Mouse (Mus musculus): ENCODE data around the gene Adam19.

Gene Adam19

DNA sequence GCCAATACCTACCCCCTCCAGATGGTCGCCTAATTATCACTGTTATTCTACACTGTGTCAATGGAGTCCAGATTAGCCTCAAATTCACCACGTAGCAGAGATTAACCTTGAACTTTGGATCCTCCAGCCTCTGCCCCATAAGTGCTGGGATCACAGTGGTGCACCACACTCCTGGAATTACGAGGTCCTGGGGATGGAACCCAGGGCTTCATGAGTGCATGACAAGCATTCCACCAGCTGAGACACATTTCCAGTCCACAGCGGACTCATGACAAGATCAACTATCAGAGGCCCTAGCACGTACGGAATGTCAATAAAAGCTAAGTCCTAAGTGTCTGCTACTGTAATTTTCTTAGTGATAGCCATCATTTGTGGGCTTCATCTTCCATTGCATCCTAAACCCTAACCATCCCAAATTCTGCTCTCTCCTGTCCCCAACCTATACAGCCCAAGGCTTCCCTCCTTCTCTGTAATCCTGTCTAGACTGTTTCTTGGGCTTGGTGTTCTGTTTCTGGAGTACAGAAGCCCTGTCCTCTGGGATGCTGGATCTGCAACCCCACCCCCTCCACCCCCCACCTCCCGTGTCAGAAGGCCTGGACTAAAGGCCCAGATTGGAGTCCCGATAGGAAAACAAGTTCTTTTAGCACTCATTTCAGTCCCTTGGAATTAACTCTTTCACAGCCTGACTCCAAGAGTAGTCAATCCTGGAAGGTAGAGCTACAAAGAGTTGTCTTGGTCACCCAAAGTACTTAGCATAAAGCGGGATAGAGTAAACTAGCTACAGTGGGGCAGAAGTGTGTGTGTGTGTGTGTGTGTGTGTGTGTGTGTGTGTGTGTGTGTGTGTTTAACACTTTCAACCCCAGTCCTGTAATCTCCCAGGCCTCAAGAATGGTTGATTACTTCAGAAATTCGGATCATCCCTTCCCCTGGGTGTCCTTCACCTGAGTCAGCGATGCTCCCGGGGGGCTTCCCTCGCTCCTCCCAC, 589 bp upstream of the Adam19 start:
- no peak for DNase-seq (ENCODE audit: low spot score in 2 of 2)

DNA sequence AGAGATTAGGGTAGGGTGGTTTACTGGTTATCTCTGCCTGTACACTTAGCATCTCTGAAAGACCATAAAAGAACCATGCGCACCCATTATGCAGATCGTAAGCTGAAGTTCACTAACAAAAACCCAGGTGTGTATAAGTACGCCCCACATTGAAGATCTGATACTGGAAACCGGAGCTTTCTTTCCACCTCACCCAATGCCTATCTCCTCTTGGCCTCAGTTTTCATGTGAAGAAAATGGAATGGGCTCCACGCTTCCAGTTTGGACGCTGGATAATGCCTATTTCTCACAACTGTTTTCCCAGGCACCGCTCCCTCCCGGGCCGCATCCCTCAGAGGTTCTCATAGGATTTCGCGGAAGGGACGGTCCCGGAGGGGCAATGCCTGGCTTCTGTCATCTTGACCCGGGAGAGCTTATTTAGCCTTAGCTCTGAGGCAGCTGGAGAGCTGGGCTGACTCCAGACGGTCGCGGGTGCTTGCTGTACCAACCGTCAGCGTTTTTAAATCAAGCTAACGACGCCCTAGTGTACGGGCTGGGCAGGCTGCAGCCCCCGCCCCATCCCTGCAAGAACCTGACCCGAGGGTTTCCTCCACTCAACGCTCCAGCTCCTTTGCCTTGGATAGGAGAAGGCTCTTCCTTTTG, 1.1 kb downstream of the Adam19 start:
- DNase-seq (ENCODE audit: low spot score in 2 of 2) = peak in 1 of 2 experiments; percentile 28

DNA sequence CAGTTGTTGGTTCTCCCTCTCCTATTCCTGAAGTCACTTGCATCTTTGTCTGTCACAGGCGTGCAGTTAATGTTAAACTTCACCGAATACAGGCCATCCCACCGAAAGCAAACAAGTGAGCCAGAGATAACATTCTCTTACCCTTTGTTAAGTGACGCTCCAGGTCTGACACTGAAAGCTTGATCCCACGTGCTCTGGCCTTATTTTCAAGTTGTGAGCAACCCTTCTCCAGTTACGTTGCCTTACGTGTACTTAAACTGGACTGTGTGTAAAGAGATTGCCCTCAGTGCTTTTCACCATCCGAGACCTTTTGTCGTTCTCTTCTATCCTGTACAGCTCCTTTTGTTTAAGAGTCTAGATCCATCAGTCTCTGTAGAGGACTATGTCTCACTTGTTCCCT, 2.2 kb downstream of the Adam19 start:
- no peak for DNase-seq (ENCODE audit: low spot score in 2 of 2)

DNA sequence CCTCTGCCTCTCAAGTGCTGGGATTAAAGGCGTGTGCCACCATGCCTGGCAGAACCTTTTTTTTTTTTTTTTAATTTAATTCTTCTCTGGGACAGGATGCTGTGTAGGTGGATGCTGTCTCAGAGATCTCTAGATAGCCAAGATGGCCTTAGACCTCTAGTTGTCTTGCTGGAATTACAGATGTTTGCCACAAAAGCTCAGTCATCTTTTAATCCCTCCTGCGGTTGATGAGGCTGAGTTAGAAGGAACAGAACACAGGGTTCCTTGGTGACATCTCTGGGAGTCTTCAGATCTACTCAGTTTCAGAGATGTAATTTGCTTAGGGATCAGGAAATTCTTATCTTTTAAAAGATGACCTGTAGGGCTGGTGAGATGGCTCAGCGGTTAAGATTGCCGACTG, 3.1 kb downstream of the Adam19 start:
- no peak for DNase-seq (ENCODE audit: low spot score in 2 of 2)

DNA sequence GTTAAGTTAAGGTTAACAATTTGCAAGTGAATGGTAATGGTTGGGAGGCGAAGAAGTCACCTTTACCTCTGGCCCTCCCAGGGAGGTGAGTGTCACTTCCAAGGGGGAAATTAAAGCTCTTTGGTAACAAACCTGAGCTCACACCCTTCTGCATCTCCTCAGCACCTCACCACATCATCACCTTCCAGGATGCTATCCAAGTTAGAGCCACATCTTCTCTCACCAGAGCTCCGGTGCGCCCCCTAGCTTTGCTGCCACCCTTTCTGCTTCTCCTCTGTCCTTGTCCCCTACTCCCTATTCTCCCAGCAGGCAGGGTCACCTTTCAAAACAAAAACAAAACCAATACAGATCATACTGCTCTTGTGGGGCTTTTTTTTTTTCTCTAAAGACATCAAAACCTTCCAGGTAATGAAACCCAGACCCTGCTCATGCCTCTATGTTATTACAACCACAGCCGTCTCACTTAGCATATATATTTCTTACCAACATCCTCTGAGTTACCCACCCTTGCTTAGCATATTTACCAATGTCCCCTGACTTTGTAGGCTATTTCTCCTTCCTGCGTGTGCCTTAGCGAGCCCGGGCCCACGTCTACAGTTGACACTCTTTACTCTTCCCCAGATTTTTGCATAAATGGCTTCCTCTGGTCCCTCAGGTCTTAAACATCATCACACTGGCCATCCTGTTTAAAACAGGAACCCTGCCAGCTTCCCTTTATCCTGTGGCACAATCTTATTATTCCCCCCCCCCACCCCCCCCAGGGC, 4.3 kb downstream of the Adam19 start:
- no peak for DNase-seq (ENCODE audit: low spot score in 2 of 2)

DNA sequence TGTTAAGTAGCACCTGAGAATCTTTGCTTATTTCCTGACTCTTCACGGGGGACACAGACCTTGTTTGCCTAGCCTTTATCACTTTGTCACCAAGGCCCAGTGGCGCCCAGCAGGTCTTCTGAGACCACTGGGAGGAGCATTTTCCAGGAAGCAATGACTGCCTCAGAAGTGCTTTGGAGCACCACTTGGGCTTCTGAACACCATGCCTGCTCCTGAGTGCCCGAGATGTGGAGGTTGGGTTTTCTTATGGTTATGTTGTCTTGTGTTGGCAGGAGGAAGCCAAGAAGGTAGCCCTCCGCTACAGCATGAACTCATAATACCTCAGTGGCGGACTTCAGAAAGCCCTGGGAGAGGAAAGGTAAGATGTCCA, 4.8 kb downstream of the Adam19 start:
- no peak for DNase-seq (ENCODE audit: low spot score in 2 of 2)

DNA sequence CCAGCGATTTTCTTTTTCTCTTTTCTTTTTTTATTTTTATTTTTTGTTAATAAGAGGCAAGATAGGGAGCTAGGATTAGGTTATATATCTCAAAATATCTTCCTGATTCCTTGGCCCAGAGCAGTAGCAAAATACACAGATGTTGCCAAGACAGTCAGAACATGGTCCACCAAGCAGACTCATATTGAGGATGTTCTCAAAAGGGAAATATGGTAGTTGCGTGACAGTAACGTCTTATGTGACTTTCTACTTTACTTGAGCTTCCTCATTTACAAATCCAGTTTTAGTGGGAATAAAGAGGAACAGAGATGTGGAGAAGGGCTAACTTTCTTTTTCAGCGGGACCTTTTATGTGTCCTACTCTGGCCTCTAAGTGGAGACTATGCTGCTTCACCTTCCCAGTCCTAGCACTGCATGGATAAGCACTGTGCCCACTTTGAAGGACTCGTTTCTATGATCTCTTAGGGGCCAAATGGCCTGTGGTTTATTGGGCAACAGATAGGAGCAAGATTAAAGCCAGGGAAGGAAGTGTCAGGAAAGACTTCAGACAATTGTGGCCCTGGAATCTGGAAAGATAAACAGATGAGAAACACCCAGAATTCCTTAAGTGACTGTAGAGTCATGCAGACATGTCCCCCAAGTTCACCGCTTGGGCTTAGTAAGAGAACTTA, 6.1 kb downstream of the Adam19 start:
- DNase-seq (ENCODE audit: low spot score in 2 of 2) = no peak

DNA sequence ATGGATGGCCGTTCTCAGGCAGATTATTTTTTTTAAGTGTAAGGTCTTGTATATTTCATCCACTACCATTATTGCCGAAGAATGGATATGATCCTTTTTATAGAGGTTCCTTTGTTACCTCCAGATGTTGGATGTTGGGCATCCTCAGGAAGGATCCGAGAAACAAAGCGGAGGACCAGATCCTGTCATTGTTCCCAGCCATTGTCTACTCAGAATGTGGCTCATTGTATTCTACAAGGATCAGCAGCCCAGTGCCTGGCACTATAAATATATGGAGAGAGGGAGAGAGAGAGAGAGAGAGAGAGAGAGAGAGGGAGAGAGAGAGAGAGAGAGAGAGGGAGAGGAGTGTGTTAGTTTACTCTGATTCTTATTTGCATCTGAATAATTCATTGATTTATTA, 6.8 kb downstream of the Adam19 start:
- no peak for DNase-seq (ENCODE audit: low spot score in 2 of 2)

DNA sequence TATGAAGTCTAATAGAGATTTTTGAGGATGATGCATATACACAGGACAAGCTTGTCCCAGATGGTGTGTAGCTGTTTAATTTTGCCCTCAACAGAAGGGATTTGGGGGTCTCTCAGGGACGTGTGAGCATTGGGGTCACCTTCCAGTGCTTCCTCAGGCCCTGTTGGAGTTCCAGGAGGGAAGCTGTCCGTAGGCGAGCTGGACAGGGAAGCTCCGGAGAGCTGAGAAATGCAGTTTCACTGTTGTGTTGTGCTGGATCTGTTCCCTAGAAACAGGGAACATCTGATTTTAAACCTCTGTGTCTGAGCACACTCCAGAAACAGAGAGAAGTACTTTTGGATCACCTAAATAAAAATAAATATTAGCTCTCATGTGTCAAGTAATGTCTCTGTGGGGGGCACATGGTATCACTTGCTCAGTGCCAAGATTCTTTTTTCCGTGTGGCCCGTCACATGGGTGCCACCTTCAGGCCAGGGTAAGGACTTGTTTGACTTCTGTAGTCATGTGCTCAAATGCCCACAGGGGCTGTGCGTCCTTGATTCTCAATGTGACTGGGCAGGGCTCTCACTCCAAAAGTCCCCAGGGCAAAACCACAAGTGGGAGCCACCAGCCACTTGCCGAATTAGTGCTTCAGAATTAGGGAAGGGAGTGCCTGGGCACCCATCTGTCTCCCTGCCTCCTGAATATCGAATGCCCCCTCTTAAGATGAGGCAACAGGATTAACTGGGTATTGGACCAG, 7.4 kb downstream of the Adam19 start:
- DNase-seq (ENCODE audit: low spot score in 2 of 2) = no peak

DNA sequence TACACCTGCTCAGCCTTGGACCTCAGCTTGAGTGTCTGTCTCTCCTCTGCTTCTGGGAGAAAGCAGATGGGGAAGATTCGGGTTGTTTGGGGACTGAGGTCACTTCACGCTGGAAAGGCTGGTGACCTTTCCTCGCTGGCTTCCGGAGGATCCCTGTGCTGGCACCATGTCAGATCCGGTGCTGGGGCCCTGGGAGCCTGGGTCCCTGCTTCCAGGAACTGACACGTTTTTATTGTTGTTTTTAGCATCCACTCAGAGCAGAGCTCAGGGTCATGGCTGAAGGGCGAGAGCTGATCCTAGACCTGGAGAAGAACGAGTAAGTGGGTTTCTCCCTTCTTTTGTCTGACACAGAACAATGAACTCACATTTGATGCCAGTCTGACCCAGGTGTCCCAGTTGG, 9.0 kb downstream of the Adam19 start:
- DNase-seq (ENCODE audit: low spot score in 2 of 2) = no peak

DNA sequence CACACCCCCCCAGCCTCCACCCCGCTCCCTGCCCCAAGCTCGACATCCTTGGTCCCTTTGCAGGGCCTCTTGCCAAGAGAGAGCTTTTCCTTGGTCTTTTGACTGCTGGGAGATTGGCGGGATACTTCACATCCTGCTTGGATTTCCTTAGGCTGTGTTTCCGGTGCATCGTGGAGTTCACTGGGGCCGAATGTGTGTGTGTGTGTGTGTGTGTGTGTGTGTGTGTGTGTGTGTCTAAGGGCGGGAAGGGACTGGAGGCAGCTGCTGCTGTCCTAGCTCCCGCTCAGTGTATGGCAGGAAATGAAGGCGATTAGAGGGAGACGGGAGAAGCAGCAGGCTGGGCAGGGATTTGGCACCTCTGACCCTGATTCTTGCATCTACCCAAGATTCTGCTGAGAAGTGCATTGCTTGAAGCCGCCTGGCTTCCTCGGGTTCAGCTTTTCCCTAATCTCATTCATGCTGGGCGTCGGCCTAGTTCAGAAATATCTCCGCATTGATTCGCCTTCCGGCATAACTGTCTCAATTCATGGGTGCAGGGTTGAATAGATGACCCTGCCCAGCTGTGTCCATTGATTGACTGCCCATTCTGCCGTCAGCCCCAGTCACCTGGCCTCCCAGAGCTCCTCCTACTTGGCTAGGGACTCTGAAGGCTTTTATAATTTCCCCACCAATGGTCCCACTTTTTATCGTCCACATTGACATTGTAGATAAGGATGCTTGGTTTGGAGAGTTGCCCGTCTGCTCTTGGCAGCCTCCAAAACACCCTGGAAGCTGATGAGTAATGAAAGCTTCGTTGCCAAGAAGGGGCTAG, 9.6 kb downstream of the Adam19 start:
- DNase-seq (ENCODE audit: low spot score in 2 of 2) = peak in 1 of 2 experiments; percentile 26

DNA sequence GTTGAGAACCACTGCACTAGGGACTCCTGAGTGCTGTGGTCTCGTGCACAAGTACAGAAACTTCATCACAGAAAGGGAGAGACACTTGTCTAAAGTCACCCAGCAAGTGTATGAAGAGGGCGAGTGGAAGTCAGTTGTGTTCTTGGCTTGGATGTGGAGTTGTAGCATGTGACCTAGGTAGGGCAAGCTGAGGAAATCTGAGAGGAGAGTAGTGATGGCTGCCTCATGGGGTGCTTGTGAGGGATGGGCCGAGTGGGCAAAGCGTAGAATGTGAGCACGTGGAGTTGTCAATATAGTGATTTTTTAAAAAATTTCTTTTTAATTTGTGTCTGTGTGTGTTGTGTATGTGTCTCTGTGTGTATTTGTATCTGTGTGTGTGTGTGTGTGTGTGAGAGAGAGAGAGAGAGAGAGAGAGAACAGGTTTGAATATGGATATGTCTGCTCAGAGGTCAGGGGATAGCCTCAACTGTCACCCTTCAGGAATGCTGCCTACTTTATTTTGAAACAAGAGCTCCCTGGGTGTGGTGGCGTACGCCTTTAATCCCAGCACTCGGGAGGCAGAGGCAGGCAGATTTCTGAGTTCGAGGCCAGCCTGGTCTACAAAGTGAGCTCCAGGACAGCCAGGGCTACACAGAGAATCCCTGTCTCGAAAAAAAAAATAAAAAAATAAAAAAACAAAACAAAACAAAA, 11.7 kb downstream of the Adam19 start:
- DNase-seq (ENCODE audit: low spot score in 2 of 2) = no peak

DNA sequence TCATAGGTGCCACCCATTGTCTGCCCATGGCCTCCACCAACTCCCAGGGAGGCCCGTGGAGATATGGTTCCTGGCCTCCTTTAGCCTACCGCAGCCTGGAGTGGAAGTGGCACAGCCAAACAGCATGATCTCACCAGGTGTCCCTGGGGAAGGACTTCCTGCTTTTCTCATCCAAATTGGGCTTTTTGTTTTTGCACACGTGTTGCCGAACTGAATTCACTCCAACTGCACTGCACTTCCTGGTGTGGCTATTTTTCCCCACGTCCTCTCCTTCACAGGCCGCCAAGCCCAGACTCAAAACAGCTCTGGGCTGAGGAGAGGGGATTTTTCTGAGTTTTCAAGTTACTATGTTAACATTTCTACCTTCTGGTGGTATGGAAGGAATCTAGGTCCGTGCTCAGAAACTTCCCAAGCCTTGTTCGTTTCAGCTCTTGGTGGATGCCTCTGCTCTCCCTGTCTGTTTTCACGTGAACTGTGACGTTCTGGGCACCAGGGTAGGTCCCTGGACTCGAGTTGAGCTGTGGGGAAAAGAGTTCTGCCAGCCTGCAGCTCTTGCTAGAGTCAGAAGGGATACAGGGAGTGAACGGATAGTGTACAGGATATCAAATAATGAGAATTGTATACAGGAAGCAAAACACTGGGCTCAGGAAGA, 13.1 kb downstream of the Adam19 start:
- no peak for DNase-seq (ENCODE audit: low spot score in 2 of 2)

DNA sequence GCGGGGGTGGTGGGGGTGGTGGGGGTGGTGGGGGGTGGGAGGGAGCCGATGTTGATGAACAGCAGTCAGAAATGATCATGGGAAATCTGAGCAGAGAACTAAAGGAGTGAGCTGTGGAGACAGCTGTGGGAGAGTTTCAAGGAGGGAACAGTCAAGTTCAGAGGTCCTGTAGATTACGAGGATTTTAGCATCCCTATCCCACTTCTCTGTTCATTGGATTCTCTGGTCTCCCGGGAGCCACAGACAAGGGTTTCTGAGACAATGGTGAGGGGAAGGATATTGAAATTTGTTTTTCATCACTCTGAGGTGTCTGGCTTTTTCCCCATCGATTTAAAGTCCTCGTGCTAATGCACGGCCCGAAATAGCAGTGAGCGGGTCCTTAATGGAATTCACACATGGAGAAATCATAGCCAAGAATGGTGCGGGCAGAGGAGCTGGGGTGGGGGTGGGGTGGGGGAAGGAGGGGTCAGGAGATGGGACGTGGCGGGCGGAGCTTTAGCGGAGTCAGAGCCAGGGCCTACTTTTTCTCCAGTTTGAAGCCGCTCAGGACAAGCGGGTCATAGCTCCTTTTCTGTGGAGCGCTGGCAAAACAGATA, 13.7 kb downstream of the Adam19 start:
- no peak for DNase-seq (ENCODE audit: low spot score in 2 of 2)

DNA sequence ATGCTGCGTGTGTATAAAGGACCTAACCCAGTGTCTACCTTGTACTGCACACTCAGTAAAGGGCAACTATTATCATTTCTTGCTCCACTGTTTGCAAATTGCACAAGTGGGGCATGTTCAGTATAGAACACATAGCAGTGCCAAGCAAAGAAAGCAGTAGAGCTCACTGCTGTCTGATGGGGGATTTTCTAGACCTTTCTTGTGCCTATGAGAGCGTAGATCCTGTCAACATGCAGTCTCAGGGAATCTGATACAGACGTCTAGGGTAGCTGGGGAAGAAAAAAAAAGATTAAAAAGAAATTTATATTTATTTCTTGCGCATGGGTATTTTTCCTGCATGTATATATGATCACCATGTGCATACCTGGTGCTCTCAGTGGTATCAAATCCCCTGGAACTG, 14.4 kb downstream of the Adam19 start:
- DNase-seq (ENCODE audit: low spot score in 2 of 2) = no peak

DNA sequence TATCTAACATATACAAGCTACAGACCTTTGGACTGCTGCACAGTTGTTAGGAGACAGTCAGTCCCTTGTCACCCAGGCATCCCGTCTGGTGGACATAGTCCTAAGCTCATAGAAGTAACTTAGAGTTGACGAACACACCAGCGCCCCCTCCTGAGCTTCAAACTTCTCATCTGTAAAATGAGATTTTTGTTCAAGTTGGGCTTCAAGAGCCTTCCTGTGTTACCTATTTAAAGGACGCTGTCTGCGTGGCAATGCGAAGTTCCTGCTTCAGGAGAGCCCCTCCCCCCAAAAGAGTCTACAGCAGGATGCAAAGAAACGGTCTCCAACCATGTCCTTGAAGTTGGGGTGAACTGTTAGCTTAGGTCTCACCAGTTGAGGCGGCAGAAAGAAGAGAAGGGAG, 15.0 kb downstream of the Adam19 start:
- no peak for DNase-seq (ENCODE audit: low spot score in 2 of 2)

DNA sequence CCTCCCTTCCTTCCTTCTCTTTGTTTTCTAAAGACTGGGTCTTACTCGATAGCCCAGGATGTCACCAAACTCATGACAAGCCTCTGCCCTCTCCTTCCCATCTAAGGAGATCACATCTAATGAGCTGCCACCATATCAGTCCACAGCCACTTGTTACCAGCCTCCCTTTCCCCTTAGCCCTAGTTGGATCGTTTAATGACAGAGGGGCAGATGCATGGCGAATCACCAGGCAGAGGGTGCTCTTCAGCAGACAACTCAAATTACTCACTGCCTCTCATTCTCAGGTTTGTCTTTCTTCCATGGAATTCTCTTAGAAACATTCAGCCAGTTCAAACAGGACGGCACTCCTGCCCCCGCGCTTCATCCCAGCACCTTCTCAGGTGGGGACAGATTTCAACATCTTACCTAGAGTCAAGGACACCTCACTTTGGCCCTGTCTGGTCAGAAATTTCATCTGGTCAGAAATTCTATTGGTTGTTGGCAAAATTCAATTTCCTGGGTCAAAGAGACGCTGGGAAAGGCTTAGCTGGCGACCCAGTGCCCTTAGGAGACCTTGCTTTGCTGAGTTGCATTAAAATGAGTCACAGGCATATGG, 16.8 kb downstream of the Adam19 start:
- no peak for DNase-seq (ENCODE audit: low spot score in 2 of 2)

DNA sequence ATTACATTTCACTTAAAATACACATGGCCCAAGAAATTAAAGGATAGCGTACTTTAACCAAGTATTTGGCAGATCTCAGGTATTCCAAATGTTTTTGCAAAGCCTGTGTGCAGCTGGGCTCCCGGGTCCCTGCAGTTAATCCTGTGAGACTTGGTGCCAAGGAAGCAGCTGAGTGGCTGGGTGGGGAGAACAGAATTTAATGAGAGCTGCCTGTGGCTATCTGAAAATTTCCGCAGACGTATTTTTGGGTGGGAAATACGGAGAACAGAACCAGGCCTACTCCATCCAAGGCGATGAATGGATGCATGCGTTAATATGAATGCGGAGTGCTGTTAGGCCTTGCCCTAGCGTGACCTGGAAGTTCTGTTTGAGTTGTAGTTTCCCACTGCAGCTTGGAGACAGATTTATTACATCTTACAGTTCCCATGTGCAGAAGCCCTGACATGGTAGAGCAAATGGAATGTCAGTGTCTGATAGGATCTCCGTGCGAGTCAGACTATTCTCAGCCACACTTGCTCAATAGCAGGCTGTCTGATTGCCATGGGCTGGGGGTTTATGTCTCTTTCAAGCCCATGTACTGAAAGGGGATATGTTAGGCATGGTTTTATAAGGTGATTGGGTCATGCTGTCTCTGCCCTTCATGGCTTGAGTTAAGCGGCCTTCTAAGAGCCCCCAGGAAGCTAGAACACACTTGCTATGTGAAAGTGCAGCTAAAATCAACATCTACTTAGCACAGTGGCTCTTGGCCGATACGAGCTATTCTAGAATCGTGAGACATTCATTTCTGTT, 17.5 kb downstream of the Adam19 start:
- no peak for DNase-seq (ENCODE audit: low spot score in 2 of 2)

Data from cerebellum, postnatal 4 days (tissue).